Mouse (Mus musculus) limb, embryonic 11.5 days (tissue): ENCODE results near the gene Snrnp70. TPM values are rescaled to one million over a fixed set of nuclear protein-coding genes. Genes with fewer than 3 reads are reported as not detected.

Experiments
- ATAC-seq: fragments of 200-750 bp; cut with Nextera tagmentation; 2 replicates; pipeline ENCODE4 v1.8.0; 2017; ENCODE audit warnings: low read depth; ENCODE audit not compliant: insufficient number of reproducible peaks, low FRiP score, low TSS enrichment
- DNase-seq: peaks from one replicate; pipeline ENCODE4 v3.0.0-alpha.2; 2015; ENCODE audit warnings: low spot score
- H3K27ac ChIP-seq: fragments of 300-500 bp; sonication (generic); replicated peaks from 2 replicates; pipeline ENCODE4 v1.5.1; 2014; ENCODE audit warnings: low read depth, mild to moderate bottlenecking, low read length
- H3K27me3 ChIP-seq: fragments of 300-500 bp; sonication (generic); 2 replicates; pipeline ENCODE4 v1.6.1; 2014; ENCODE audit warnings: mild to moderate bottlenecking, low read length, mixed read lengths; ENCODE audit not compliant: control insufficient read depth, insufficient read depth
- H3K36me3 ChIP-seq: fragments of 300-500 bp; sonication (generic); 2 replicates; pipeline ENCODE4 v1.6.1; 2014; ENCODE audit warnings: mild to moderate bottlenecking, low read length, moderate library complexity, mixed read lengths; ENCODE audit not compliant: control insufficient read depth, insufficient read depth
- H3K4me1 ChIP-seq: fragments of 300-500 bp; sonication (generic); 2 replicates; pipeline ENCODE4 v1.6.1; 2014; ENCODE audit warnings: low read length, mixed read lengths; ENCODE audit not compliant: control insufficient read depth, insufficient read depth
- H3K4me2 ChIP-seq: fragments of 300-500 bp; sonication (generic); 2 replicates; pipeline ENCODE4 v1.6.1; 2014; ENCODE audit warnings: low read depth, mild to moderate bottlenecking, moderate library complexity; ENCODE audit not compliant: severe bottlenecking
- H3K4me3 ChIP-seq: fragments of 300-500 bp; sonication (generic); 2 replicates; pipeline ENCODE4 v1.5.1; 2014; ENCODE audit warnings: low read depth, low read length
- H3K9ac ChIP-seq: fragments of 300-500 bp; sonication (generic); 2 replicates; pipeline ENCODE4 v1.6.1; 2014; ENCODE audit warnings: mild to moderate bottlenecking, low read length
- H3K9me3 ChIP-seq: fragments of 300-500 bp; sonication (generic); 2 replicates; pipeline ENCODE4 v1.6.1; 2016; ENCODE audit warnings: low read length; ENCODE audit not compliant: control insufficient read depth
- WGBS: fragments of 180-500 bp; shearing (Covaris S2); extraction: QIAGEN DNeasy Blood & Tissue Kit; methylation state at CpG from one replicate; pipeline ENCODE4 v1.1.7; 2014; 5-methylcytosine and 5-hydroxymethylcytosine counted together
- polyA plus RNA-seq: library from polyadenylated mRNA; unstranded; fragments of >200 nt; fragmentation: Nextera tagmentation; extraction: Ambion mirVana; gene quantifications from 2 replicates; pipeline ENCODE4 v1.2.1, GENCODE M21; 2014

Snrnp70 gene
- polyA plus RNA-seq, 1 experiment from 2014 or later = 93.0 TPM

GRCm38 (mm10) chr7:45367020-45367880 lies 28.3 kb downstream of the Snrnp70 start:
- DNase-seq (peak; percentile 99), ATAC-seq (peak; percentile 88)
- H3K9ac ChIP-seq = peak overlapping the region; percentile 59
- H3K27me3 ChIP-seq = peaks cover 45% of the 10 kb centered on the region
- peak overlapping the region; percentile 68 for H3K4me3 ChIP-seq
- peak overlapping the region; percentile 99 for H3K4me2 ChIP-seq
- H3K36me3 ChIP-seq = no peaks in the 10 kb centered on the region
- no peaks in the 10 kb centered on the region for H3K9me3 ChIP-seq
- WGBS = 1% methylated on average over 66 of the region's 70 CpGs
- peaks cover 14% of the 10 kb centered on the region; the same call in 1 of the 2 replicates for H3K4me1 ChIP-seq
- H3K27ac ChIP-seq = no peak overlapping the region

DNA sequence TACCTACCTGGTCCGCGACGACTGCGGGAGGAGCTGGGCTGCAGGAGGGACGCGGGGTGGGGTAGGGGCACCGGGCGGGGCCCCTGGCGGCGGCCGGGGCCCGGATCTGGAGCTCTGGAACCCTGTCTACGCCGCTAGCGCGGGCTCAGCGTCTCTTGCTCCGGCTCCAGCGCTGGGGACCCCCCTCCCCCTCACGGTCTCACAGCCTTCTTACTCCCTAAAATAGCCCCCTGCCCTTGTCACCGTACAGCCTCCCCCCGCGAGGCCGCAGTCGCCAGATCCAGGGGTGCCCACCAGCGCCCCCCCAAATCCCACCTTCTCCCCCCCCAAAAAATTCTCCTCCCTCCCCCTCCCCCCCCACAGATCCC lies 28.9 kb downstream of the Snrnp70 start, which contains the start of gene Ppfia3:
Gene Ppfia3 (minus strand): TSS at position 368 of the 368 bp plus-strand sequence.
- peaks cover 51% of the 10 kb centered on the region for H3K27me3 ChIP-seq
- 0% methylated on average over 23 of the region's 26 CpGs for WGBS

GRCm38 (mm10) chr7:45365742-45366651 lies 29.5 kb downstream of the Snrnp70 start:
- Histone ChIP-seq H3K4me2 (peak overlapping the region; percentile 99), H3K4me1 (peaks cover 17% of the 10 kb centered on the region; the same call in 1 of the 2 replicates), H3K27me3 (peaks cover 57% of the 10 kb centered on the region), H3K4me3 (peak overlapping the region; percentile 68), H3K27ac (no peak overlapping the region), H3K9ac (peak overlapping the region; percentile 59), H3K36me3 (no peaks in the 10 kb centered on the region), H3K9me3 (no peaks in the 10 kb centered on the region)
- WGBS = 5% methylated on average over 35 of the region's 35 CpGs
- DNase-seq (peak; percentile 68), ATAC-seq (no peak)

More for the DNA sequence above, 28.9 kb downstream of the Snrnp70 start, which contains the start of gene Ppfia3:
- peak; percentile 40 for ATAC-seq
- Histone ChIP-seq H3K36me3 (no peaks in the 10 kb centered on the region), H3K27ac (no peak within 1 kb of the TSS), H3K4me1 (peaks cover 15% of the 10 kb centered on the region; the same call in 1 of the 2 replicates), H3K9me3 (no peaks in the 10 kb centered on the region), H3K4me3 (peak within 1 kb of the TSS; percentile 68), H3K9ac (peak within 1 kb of the TSS; percentile 59), H3K4me2 (peak within 1 kb of the TSS; percentile 99)
- DNase-seq = peak; percentile 57

DNA sequence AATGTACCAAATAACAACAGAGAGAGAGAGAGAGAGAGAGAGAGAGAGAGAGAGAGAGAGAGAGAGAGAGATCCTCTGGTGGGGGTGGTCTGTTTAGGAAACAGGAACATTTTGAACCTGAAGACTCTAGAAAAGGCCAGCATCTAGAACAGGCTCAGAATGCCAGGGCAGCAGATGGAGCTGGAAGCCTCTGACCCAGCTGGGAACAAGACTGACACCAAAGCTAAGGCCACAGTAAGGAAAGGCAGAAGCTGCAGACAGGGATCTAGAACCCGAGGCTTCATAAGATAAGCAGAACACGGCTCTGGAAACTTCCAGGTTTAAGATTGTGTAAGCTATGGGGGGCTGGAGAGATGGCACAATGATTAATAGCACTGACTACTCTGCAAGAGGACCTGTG lies 31.6 kb downstream of the Snrnp70 start:
- Histone ChIP-seq H3K4me1 (peaks cover 14% of the 10 kb centered on the region; the same call in 1 of the 2 replicates), H3K27ac (no peak overlapping the region), H3K27me3 (peaks cover 57% of the 10 kb centered on the region), H3K36me3 (no peaks in the 10 kb centered on the region), H3K9me3 (no peaks in the 10 kb centered on the region), H3K4me2 (no peak overlapping the region), H3K9ac (no peak overlapping the region), H3K4me3 (no peak overlapping the region)
- DNase-seq (no peak), ATAC-seq (no peak)
- 96% methylated on average over 2 of the region's 2 CpGs for WGBS

DNA sequence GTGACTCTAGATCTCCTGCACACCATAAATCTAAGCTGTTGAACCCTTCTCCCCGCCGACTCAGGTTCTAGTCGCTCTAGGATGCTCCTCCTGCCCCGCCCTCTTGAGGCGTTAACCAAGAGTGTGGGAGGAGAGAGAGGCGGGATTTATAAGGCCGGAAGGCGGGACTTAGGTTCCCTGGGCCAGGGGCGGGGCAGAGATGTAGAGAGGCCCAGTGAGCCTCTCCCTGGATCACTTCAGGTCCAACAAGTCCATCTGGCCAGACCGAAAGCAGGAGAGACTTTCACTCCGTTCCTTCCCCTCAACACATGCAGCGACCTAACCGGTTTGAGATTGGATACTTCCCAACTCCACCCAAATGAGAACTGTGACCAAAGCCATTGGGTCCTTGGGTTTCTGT lies 32.7 kb downstream of the Snrnp70 start:
- Histone ChIP-seq H3K27ac (no peak overlapping the region), H3K9me3 (no peaks in the 10 kb centered on the region), H3K4me1 (peaks cover 14% of the 10 kb centered on the region; the same call in 1 of the 2 replicates), H3K4me3 (no peak overlapping the region), H3K9ac (no peak overlapping the region), H3K36me3 (no peaks in the 10 kb centered on the region), H3K4me2 (no peak overlapping the region), H3K27me3 (peaks cover 46% of the 10 kb centered on the region)
- 5% methylated on average over 13 of the region's 13 CpGs for WGBS
- DNase-seq (peak; percentile 45), ATAC-seq (no peak)

DNA sequence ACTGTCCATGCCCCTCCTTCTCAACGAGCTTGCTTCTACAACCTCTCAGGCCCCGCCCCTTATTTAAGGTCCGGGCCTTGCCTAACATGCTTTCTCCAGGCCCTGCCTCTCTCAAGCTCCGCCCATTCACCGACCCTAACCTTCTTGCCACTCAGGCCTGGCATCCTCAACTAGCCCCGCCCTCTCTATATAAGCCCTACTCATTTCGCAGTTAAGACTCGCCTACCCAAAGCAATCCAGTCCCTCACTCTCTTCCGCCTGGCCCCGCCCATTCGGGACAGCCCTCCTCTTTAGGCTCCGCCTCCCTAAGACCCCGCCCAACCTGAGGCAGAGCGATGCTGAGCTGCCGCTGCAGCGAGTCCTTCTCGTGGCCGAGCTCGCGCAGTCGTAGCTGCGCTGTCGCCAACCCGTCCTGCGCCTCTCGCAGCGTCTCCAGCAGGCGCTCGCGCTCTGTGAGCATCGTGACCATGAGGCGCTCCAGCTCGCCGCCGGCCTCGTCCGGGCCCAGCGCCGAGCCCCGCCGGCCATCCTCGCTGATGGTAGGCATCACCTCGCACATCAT lies 34.2 kb downstream of the Snrnp70 start:
- H3K9me3 ChIP-seq = no peaks in the 10 kb centered on the region
- H3K4me1 ChIP-seq = peaks cover 9% of the 10 kb centered on the region; the same call in 1 of the 2 replicates
- DNase-seq (peak; percentile 85), ATAC-seq (peak; percentile 80; the same call in 1 of the 2 replicates)
- under 1% methylated on average over 43 of the region's 43 CpGs for WGBS
- no peak overlapping the region for H3K27ac ChIP-seq
- H3K4me2 ChIP-seq = peak overlapping the region; percentile 90
- peaks cover 42% of the 10 kb centered on the region for H3K27me3 ChIP-seq
- peak overlapping the region; percentile 45 for H3K4me3 ChIP-seq
- H3K36me3 ChIP-seq = no peaks in the 10 kb centered on the region
- peak overlapping the region; percentile 63 for H3K9ac ChIP-seq

DNA sequence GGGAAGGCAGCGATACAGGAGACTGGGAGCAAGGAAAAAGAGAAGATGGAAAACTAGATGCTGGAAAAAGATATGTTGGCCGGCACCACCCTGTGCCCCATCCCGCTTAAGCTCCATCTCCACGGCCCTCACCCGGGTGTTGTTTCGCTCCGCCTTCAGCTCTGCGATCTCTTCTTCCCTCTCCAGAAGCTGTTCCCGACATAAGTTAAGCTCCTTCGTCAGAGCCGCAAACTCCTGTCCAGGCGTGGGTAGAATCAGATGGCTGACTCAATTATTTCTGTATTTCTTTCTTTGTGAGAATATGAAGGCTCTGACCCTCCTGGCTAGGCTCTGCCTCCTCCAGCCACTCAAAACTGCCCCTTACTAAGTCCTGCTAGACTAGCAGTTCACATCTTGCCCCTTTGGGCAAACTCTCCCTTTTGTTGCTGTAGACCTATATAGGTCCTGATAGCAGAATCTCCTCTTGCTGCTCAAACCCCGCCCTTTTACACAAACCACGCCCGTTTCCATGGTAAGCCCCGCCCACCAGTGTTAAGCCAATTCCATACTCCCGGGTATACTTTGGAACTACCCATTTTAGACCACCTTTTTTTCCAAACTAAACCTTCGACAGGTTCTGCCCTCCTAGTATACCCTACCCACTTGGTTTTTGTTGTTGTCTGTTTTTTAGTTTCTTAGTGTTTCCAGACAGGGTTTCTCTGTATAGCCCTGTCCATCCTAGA lies 35.0 kb downstream of the Snrnp70 start:
- Histone ChIP-seq H3K9me3 (no peaks in the 10 kb centered on the region), H3K4me2 (no peak overlapping the region; the same call in 1 of the 2 replicates), H3K27me3 (peaks cover 35% of the 10 kb centered on the region), H3K4me1 (peaks cover 2% of the 10 kb centered on the region; the same call in 1 of the 2 replicates), H3K9ac (no peak overlapping the region), H3K4me3 (no peak overlapping the region), H3K36me3 (no peaks in the 10 kb centered on the region), H3K27ac (no peak overlapping the region)
- DNase-seq (no peak), ATAC-seq (no peak)
- 48% methylated on average over 18 of the region's 18 CpGs for WGBS
